Mouse (Mus musculus) cerebellum, adult 9-11 months (tissue): ENCODE measurements at regions not wholly inside any gene's neighbourhood (a gene's known extent, or its start where the extent isn't known, plus 50 kb on each side); places are given as distances from the start of the nearest gene placed in this dataset.

ENCODE experiments used
- DNase-seq: peaks from one replicate; pipeline ENCODE4 v3.0.0; 2022

- no peak for DNase-seq
These were observed 97.9 kb upstream of the Pter start for GRCm38 (mm10) chr2:12825902-12826301.

- DNase-seq = no peak
These were observed 90.3 kb upstream of the Pter start for GRCm38 (mm10) chr2:12833579-12833978.

- DNase-seq = no peak
These were observed 57.3 kb upstream of the Pter start for GRCm38 (mm10) chr2:12866543-12866942.

GRCm38 (mm10) chr2:12868772-12869171, 55.1 kb upstream of the Pter start:
- DNase-seq = no peak
